Mouse (Mus musculus) megakaryocyte, adult 5-6 weeks (primary cell): ENCODE results near the gene Wdr31. TPM values are rescaled to one million over a fixed set of nuclear protein-coding genes. Genes with fewer than 3 reads are reported as not detected.

Experiments used
- ATAC-seq: 2 replicates; pipeline ENCODE4 v1.8.0; 2016; ENCODE audit warnings: mild to moderate bottlenecking, inconsistent platforms; ENCODE audit not compliant: poor library complexity, severe bottlenecking
- total RNA-seq, 2 experiments: library from RNA; stranded (forward) in 1 of 2; stranded (reverse) in 1 of 2; fragments of 153-499, 151-499 nt in 1 of 2; fragments of 221-1000, 200-1000 nt in 1 of 2; gene quantifications; 2 replicates each; pipeline versions ENCODE4 v1.2.3 to v1.2.4; 2015 to 2017

Gene Wdr31
- total RNA-seq, 2 experiments from 2014 or later, result not detected

DNA sequence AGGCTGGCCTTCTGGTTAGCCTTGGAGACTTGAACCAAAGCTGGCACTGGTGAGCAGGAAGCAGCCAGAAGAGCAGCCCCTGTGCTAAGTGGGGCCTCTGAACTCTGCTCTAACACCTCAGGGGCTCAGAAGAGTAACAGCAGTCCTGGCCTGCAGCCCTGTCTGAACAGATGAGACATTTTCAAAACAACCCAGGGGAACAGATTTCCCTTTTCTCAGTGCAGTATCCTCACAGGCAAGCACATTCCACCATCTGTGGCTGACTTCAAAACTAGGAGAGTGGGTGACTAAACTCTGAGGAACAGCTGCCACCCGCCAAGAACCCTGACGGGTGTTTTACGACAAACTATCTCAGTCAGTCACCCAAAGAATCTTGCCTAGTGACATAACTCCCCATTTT, 11.6 kb downstream of the Wdr31 start:
- ATAC-seq, result no peak

DNA sequence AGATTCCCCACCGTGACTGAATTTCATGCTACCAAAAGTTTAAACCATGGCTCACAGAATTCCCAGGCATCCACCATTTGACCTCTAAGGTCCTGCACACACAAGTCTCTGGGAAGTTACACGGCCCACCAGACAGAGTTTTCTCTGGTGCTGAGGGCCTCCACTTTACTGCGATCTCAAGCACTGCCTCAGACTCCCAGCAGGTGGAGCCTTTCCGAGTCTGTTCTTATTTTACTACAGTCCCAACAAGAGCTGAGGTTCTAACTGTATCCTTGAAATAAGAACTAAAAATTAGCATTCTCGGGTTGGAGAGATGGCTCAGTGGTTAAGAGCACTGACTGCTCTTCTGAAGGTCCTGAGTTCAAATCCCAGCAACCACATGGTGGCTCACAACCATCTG, 15.7 kb downstream of the Wdr31 start:
- ATAC-seq, result peak; percentile 49

DNA sequence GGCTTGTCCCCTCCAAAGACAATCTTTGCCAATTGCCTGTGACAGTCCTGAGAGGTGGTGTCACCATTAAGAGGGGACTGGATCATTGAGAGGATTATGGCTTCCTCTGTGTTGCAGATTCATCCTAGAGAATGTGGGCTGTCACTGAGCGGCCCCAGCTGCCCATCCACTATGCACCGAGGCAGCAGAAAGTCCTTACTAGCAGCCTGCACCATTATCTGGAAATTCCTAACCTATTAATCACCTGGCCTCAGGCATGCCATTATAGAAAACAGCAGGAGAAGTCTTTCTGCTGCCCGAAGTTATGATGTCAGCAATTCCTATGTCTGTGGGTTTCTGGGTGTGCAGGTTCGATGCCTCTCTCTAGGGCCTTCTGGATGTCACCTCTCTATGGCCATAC, 29.7 kb downstream of the Wdr31 start:
- ATAC-seq, result no peak

DNA sequence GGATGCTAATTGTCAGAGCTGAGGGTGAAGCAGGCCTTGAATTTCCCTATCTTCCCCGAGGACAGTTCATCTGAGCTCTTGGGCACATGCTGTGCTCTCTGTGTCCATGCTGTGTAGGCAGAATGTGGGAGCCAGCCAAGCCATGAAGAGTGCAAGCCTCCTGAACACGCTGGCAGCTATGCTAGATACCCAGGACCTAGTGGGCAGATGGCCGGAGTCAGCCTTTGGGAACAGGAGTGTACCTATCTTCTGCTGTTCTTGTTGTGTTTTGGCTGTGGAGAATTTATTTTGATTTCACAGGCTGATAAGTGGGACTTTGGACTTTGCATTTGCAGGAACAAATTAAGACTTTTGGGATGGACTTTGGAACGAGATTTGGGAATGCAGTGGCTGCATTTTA, 30.2 kb downstream of the Wdr31 start:
- no peak for ATAC-seq

DNA sequence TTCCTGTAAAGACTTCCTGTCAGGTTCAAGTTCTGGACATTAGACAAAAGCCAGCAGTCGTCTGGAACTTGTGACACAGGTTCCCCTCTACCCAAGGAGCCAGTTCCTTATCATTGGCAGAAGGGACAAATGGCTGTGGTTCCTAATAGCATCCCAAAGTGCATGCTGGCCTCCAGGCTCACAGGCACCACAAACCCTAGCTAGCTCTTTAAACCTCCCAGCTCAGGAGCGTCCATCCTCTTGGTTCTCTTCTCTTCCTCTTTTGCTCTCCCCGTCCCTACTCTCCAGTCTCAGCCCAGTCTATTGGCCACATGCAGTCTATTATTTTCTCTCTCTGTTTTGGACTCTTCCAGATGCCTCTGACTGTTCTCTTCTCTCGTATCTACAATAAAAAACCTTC, 30.9 kb downstream of the Wdr31 start:
- no peak for ATAC-seq

DNA sequence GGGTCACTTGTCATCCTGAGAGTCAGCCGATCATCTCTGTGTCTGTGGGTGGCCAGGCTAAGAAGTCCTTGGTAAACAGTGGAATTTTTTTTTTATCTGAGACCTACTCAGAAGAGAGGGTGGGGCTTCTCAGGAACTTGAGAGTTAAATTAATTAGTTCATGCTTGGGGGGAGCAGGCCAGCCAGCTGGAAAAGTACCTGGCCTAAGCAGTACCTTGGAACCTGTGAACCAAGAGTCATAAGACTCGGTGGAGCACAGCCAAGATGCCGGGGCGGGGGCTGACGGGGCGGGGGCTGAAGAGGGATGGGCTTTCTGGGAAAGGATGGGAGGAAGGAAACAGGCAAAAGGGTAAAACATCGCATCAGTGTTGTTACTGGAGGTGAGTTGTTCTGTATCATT, 32.8 kb downstream of the Wdr31 start:
- ATAC-seq, result no peak

DNA sequence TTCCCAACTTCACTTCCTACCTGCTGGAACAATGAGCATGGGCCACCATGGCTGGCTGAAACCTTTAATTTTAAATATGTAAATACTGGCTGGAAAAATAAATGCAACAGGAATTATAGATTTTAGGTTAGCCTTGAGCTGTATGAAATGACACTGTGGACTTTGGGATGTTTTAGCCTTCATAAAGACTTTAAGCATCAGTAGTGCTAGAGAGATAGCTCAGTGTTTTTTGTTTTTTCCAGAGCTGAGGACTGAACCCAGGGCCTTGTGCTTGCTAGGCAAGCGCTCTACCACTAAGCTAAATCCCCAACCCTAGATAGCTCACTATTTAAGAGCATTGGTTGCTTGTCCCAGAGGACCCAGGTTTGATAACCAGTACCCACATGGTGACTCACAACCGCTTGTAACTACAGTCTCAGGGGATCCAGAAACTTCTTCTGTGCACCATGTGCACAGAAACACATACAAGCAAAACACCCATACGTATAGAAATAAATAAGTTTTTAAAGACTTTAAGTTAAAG, 33.4 kb downstream of the Wdr31 start:
- no peak for ATAC-seq

DNA sequence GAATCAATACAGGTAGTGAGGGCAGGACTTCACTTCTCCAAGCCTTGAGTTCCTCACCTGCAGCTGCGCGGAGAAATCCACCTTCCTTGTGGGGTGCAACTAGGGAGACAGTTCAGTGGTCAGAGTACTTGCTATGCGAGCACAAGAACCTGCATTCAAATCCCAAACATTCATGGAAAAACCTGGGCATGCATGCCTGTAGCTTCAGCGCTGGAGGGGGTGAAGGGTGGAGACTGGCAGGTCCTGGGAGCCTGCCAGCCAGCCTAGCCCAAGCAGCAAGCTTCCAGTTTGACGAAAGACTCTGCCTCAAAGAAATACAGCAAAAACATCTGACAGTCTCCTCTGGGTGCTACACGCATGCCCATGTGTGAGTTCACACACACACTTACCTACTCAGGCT, 35.6 kb downstream of the Wdr31 start, which contains the start of gene Rnf183:
Gene Rnf183 (minus strand): TSS at position 172 of the 400 bp plus-strand sequence.
- no peak for ATAC-seq

DNA sequence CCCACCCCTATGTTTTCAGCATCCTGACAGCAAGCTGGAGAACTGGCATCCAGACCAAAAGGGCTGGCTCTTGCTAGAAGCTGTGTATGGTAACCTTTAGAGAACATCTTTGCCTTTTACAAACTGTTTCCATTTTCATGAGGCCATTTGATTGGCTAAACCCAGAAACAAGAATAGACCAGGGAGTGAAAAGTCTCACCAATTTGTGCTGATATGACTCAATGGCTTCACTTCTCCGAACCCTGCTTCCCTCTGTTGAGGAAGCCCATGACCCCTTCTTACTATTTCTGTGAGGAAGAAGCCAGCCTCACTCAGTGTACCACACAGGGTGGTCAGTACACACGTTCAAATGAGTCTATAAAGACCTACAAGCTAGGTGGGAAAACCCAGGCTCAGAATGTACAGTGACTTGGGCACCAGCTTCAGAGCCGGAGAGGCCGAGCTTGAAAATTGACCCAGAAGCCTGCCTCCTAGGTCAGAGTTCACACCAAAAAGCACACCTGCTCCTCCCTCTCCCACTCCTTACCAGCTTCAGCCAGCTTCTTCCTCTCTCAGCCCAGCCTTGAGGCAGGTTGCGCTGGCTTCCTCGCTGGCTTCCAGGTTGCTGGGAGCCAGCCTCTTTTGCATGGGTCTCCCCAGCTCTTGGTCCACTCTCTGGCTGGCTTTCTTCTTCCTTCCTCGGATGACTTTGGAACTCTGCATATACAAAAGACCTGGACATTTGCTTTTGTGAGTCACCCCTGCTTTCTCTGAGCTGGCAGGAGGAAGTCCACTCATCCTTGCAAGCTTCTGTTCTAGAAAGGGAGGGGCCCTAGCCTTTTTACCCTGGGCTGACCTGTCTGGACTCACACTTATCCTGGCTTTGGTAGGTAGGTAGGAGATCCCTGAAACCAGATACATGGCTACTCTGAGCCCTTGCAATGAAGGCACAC, 36.5 kb downstream of the Wdr31 start:
- ATAC-seq, result no peak

DNA sequence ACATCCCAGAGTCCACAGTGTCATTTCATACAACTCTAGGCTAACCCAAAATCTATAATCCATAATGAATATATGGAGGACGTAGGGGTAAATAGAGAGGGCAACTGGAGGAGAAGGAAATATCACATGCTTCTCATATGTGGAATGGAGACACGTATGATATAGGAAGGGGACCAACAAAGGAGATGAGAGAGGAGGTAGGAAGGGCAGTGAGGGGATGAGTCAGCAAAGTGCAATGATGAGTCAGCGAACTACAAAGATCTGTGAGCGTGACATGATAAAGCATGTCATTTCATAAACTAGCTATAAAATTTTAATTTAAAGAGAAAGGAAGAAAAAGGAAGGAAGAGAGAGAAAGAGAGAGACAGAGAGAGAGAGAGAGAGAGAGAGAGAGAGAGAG, 39.2 kb downstream of the Wdr31 start:
- ATAC-seq, result no peak

DNA sequence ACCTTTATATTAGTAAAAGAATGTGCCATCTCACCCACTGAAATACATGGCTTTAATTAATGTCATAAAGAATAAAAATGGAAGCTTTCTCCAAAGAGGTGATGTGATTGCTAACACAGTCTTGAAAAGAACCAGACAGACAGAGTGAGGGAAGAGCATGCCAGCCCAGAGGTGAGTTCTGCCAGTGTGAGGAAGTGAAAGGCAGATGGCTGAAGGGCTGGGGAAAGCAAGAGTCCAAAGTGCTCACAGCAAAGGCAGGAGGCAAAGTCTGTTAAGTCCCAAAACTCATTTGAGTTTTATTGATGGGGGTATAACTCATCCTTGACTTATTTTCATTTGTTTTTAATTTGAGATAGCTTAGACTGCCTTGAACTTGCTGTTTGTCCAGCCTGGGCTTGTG, 40.0 kb downstream of the Wdr31 start:
- no peak for ATAC-seq

DNA sequence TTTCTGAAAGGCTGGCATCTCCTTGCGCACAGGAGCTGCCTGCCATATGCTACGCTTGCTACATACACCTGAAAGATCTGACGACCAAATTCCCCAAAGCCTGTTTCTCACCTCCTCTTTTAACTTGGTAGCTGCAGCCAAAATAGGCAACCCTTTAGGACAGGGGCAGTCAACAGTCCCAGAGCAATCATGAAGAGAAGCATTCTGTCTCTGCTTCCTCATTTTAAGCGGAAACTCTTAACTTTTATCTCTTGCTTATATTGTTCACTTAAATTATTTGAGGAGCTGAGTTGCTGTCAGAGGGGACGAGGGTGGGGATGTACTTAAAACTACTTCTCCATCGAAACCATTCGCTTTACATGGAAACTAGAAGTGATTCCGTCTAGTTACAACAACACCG, 41.1 kb downstream of the Wdr31 start:
- ATAC-seq, result peak; percentile 47; the same call in 1 of the 2 replicates

DNA sequence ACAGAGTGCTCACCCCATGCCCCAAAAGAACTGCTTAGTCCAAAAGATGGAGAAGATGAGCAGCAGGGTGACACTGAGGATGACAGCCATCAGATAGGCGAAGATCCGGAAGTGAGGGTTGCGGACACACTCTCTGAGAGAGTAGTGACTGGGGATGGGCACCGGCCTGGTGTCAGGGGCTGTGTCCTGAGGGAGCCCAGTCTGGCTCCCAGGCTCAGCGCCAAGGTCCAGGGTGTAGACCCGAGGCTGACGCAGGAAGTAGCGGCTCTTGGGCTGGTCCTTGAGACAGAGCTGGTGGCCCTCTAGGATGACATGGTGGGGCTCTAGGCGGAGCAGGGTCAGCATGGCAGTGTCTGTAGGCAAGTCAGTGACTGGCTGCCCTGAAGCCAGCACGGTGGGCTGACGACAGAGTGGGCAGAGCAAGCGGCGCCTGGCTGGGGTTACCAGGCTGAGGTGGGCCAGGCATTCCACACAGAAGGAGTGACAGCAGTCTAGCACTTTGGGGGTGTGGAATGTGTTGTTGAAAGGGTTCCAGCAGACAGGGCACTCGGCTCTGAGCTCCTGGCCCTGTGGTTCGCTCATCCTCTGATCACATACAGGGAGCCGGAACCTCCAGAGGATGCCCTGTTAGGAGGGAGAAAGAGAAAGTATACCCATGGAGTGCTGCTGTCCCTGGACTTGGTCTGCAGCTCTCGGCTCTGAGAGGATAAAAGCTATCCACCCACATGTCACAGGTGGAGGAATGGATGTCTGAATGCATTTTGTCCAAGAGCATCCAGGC, 42.5 kb downstream of the Wdr31 start:
- no peak for ATAC-seq

DNA sequence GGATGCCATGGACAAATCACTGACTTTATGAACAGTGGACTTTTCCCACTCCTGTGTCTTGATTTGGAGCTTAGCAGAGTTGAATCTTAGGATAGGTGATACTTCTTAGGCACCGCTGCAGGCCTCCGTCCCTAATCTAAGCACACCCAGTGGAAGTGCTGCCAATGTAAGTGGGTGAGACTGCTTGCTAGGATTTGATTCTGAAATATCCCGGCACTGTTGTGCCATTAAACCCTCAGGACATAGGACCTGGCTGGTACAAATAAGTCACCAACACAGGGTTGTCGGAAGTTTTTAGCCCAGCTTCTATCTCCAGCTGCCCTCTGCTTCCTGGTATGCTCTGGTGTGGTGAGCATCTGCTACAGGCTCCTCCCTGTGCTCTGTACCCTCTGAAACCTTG, 44.8 kb downstream of the Wdr31 start:
- ATAC-seq, result no peak

DNA sequence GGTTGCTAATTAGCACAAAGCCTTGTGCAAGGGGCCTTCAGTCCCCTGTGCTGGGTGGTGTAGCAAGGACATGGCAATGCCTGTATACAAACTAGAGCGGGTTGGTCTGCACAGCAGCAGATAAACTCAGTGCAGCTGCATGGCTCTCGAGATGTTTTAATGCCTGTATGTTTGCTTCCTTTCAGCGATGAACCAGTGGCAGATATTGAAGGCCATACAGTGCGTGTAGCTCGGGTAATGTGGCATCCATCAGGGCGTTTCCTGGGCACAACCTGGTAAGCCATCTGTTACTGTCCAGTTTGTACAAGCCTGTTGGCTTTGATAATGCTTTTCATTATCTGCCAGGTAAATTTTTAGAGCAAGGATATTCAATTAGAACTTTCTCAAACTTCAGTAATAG, 51.6 kb downstream of the Wdr31 start:
- no peak for ATAC-seq

DNA sequence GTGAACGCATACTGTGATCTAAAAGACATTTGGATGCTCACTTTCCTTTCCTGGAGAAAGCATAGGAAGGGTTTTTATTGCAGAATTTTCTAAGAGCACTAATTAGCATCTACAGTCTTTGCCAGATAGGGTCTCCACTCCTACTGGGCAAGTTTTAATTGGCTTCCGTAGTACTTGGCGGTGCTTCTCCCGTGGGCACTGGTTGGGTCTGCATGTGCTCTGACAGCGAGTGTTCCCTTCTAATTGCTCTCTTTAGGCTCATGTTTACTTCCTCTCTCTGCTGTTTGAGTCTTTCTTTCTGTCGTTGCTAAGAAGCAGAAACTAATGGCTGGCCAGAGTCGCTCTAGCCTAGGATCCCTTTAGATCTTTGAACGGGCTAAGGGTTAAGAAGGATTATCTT, 52.2 kb downstream of the Wdr31 start:
- ATAC-seq, result no peak

DNA sequence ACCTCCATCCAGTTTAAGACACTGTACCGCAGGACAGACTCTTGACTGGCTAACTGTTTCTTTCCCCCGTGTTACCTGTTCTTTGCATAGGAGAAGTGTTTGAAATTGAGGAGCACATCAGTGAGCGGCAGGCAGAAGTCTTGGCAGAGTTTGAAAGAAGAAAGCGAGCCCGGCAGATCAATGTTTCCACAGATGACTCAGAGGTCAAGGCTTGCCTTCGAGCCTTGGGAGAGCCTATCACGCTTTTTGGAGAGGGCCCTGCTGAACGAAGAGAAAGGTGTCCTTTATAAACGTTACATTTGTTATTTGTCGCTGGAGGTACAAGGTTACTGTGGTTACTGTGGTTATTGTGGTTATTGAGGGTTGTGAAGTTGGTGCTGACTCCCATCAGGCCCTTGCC, 59.1 kb downstream of the Wdr31 start:
- no peak for ATAC-seq

DNA sequence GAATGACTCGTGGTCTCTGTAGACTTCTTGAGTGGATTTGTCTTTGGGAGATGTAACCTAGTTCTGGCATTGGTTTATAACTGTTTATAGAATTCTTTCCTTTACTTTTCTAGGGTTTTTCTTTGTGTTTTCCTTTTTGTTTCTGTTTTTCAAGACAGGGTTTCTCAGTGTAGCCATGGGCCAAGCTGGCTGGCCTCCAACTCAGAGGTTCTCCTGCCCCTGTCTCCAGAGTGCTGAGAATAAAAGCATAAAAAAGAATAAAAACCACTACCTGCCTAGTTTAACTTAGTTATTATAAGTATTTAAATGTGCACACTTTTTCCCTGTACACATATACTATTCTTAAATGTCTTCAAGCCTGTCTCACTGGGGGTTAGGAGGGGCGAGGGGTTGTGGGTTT, 60.4 kb downstream of the Wdr31 start:
- ATAC-seq, result no peak

DNA sequence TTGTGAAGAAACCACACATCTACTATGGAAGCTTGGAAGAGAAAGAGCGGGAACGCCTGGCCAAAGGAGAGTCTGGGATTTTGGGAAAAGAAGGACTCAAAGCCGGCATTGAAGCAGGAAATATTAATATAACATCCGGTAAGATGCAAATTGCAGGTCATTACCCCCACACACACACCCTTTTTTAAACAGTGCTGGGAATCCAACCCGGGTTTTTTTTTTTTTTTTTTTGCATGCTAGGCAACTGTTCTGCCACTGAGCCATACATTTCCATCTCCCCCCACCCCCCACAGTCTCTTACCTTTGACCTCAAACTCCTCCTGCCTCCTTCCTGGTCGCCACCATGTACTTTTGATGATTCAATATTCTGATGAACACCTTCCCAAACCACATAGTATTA, 61.1 kb downstream of the Wdr31 start:
- ATAC-seq, result no peak

DNA sequence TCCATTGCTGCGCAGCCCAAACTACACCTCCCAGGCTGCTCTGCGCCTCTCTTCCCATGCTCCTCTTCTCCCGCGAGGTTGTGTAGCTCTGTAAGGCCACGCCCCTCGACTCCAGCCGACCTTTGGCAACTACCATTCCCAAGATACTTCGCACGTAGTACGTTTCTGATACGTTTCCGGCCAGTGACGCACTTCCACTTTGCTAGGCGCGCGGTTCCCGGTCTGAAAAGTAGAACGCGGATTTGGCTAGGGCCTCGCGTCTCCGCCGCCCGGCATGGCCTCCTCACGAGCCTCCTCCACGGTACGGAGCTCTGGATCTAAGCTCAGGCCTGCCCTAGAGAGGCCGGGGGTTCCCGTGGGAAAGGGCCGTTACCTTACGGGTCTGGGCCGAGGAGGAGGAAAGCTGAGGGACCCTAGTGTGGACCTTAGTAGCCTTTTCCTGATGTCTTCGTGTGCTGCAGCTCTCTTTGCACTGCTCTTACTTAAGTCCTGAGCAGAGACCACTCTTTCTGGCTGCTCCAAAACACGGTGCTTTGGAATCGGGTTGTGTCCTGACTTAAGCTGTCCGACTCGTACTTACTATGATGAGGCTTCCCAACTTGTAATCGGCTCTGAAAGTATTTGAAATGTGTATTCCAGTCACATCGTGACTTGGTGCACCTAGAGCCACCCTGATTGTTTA, 62.0 kb downstream of the Wdr31 start, which contains the start of the genes Cdc26 and Prpf4:
Gene Cdc26 (minus strand): TSS at position 42 of the 682 bp plus-strand sequence.
Gene Prpf4 (plus strand): TSS at position 197 of the 682 bp plus-strand sequence.
- ATAC-seq, result peak; percentile 96
